Mouse (Mus musculus) testis, postnatal 14 days (tissue): ENCODE measurements around the gene Apol8.

Experiments
- DNase-seq: peaks from one replicate; pipeline ENCODE4 v3.0.0; 2021; ENCODE audit warnings: low spot score

The Apol8 gene

DNA sequence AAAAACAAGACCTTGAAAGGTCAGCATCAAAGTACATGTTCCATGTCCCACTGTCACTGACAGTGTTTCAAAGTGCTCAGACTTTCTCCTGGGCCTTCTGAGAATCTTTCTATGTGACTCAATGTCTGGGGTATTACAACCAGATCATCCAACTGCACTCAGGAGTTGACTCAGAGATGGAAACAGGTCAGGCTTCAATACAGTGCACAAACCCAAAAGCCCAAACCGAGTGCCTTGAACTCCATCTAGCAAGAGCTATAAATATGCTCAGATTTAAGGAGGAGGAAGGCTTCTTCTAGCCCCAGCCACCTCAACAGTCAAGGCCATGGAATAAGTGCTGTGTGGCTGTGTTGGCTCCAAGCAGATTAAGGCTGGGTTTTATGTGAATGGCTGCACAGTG, 29.0 kb upstream of the Apol8 start:
- DNase-seq = no peak

DNA sequence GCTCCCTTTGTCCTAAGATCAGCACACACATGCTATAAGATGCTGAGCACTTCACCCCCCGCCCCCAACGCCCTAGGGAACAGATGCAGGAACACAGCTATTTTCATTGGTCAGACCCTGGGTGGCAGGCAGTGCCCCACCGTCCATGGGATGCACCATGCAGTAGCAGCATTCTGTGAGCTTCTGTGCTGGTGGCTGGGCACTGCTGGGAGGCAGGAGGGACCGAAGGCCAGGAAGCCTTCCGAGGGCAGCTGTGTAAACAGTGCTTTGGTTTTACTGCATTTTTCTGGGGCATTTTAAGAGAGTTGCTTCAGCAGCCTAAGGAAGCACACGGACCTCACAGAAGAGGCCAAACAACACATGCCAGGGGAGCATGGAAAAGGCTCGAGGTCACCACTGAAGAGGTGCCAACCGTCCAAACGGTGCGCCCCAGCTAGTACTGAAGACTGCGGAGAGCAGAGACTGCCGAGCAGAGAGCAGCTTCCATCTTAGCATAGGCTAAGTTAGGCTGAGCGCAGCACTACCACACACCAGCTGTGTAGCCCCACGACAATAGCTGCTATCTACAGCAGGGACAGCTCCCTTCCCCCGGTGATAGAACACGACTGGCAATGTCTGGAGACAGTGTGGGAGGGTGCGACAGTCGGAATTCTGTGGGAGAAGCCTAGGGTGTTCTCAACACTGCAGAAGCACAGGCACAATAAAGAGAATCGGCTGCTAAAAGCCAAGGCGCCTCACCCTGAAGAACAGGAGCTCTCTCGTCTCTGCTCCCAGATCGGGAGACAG, 27.4 kb upstream of the Apol8 start:
- DNase-seq = peak; percentile 54

DNA sequence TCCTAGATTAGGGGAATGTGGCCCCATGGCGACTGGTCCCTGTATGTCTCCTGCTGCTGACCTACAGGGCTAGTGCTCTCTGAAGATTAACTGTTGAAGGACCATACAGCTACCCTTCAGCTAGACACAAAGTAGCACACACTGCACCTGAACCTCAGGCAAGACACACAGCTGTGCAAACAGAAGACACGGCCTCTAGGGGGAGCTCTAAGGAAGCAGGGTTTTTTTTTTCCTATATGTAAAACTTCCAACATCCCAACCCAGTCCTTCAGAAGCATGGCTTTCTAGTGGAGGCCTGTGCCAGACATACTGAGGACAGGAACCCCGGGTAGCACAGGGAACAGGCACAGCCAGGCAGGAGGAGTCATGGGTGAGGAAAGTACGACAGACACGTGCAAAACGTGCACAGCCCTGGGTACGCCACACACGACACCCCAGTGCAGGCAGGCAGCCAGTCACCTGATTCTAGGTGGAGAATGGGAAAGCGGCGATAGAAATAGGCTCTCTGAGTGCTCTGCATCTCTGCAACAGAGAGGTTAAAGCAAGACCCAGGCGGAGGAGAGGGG, 25.7 kb upstream of the Apol8 start:
- DNase-seq = no peak

DNA sequence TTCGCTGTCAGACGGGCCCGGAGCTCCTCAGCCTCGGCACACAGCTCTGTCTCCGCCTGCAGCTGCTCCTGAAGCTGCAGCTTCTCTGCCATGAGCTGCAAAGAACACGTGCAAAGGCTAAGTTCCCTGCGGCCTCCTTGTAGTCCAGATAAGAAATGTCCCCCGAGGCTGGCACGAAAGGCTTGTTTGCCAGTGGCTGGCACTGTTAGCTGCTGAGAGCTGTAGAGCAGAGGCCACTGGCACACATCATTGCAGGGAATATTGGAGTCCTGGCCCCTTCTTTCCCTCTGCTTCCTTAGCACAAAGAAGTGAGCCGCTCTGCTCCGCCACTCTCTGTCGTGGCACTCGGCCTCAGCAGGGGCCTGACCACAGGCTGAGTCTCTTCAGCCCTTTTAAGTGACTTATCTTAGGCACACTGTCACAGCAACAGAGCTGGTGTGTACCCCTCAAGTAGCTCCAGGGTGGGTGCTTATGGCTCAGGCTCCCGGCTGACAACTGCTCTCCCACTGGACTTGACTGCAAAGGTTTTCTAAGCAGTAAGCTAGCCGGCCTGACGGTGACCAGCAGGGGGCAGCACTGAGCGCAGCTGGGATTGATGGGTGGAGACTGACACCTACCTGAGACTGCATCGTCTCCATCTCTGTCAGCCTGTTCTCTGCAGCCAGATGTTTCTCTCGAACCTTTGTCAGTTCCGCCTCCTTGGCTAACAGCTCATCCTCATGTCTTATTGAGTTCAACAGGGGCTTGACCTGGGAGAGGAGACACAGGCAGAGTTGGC, 18.6 kb upstream of the Apol8 start:
- DNase-seq = peak; percentile 61

DNA sequence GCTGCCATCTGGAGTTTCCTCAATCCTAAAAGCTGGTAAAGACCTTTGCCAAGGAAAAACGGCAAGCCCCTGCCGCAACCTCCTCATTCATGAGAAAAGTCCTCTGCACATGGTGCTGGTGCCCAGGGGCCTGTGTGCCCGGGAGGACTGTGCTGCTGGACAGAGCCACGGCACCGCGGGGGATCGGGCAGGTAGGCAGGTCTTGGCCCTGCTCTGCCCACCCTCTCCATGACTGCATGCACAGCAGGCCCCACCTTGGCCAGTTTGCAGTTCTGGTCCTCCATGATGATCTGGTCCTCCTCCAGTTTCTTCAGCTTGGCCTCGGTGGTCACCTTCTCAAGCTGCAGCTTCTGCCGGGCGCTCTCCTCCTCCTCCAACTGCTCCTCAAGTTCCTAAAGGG, 17.5 kb upstream of the Apol8 start:
- no peak for DNase-seq

DNA sequence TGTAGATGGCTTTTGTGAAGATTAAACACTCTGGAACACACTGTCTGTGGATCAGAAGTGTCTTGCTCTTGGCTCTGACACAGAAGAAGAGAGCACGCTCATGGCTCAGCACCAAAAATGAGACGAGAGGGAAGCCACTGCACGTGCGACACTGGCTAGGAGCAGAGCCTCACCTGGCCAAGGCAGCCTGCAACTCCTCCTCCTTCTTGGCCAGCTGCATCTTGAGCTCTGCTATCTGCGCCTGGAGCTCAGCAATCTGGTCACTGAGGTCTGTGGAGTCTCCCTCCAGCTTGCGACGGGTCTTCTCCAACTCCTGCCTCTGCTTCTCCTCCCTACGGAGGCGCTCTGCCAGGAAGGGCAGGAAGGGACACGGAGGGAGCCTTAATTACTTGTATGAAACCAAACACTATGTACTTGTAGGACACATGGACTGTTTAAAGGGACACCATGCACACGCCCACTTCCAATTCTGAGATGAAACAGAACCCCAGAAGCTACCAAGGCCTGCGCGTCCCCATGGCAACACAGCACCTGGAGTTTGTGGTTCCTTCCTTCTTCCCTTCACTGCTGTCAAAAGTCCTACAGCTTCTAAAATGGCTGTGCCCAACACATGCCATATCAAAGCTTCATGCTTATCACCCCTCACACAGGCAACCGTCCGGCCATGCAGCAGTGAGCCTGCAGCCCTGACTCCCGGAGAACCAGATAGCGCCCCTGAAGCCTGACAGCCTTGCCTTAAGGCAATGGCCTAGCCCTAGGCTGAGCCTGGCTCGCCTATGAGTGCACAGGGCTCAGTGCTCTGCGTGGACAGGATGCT, 16.5 kb upstream of the Apol8 start:
- DNase-seq = no peak

DNA sequence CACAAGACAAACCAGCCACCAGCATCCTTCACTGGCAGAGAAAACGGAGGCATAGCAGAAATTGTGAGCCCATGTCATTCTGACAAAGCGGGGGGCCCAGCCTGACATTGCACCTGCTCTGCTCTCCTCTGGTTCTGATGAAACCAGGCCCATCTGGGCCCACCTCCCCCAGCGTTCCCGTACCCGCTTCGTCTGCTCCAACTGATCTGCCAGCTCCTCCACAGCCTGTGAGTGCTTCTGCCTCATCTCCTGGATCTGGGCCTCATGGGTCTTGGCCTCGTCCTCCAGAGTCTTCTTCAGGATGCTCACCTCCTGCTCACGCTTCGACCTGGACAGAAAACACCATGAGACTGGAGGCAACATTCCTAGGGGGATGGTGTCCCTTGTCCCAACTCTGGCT, 14.1 kb upstream of the Apol8 start:
- no peak for DNase-seq

DNA sequence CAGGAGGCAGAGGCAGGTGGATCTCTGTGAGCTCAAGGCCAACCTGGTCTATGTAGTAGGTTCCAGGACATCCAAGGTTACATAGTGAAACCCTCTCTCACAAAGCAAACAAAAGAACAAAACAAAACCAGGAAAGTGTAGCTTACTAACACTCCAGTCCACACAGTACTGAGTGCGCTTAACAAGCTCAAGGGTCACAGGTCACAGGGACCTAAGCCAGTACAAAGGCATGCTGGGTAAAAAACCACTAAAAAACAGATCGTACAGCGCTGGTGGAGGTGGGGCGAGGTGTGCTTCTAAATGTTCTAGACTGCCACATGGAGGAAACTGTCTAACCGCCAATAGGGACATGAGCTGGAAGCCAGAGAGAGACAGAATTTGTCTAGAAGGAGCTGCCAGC, 13.5 kb upstream of the Apol8 start:
- no peak for DNase-seq

DNA sequence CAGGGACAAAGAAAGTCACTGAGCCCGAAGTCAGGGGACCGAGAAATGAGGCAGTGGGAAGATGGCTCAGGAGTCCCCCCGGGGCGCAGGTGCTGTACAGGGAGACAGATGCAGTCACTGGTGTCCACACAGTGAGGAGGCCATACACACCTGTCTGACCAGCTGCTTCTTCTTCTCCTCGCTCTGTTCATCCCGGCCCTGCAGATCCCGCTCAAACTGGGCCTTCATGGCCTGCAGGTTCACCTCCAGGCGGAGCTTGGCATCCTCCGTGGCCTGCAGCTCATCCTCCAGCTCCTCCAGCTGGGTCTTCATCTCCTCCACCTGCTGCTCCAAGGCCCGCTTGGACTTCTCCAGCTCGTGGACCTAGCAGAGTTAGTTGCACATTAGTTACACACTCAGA, 10.2 kb upstream of the Apol8 start:
- DNase-seq = no peak

DNA sequence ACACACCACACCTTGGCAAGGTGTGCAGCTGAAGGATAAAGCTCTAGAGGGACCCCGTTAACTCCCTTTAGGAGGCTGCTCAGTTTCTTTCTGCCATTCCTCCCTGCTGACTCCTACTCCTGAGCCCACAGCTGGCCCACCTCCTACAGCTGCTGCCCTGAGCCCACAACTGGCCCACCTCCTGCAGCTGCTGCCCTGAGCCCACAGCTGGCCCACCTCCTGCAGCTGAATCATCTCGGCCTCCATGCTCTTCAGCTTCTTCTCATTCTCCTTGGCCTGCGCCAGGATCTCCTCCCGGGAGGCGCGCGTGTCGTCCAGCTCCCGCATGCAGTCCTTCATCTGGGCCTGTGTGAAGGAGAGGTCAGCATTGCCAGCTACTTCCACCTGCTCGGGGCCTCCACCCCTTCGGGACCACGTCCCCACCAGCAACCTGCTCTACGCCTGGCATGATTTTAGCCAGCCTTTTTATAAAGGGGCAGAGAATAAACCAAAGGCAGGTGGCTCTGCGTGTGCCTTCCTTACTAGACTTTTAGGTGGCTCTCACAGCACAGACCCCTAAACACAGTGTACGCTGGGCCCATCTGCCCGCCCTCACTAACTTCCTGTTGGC, 8.8 kb upstream of the Apol8 start:
- no peak for DNase-seq

DNA sequence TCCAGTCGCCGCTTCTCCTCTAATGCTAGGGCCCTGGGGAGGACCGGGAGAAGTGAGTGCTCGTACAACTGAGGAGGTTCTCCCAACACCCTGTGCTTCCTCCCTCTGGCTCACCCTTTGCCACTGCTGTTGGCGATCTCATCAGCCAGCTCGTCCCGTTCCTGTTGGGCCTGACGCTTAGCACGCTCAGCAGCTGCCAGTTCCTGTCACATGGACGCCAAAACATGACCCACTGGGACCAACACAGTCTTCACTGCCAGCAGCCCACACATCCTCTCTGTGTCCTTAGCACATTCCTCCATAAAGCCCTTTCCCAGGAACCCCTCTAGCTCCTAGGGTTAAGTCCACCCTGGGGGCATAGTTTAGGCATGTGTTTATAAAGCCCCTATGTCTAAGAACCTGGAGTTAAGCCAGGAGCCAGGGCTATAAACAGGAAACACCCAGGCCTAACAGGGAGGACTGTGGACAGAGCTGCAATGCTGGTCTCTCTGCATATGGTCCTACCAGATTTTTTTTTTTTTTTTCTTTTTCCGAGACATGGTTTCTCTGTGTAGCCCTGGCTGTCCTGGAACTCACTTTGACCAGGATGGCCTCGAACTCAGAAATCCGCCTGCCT, 7.7 kb upstream of the Apol8 start:
- peak; percentile 62 for DNase-seq

DNA sequence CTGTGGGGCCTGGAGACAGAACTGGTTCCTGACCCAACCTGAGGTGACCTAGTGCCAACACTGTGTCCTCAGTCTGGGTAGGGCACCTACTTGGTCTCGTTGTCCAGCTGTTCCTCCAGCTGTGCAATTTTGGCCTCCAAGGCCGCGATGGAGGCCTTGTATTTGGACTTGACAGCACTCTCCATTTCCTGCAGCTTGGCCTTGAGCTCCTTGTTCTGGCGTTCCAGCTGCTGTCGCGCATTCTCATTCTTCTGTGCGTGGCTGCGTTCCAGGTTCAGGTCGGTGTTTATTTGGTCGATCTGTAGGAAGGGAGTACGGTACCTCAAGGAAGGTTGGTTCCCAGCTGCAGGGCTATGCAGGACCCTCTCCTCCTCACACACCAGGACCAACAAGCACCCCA, 6.9 kb upstream of the Apol8 start:
- peak; percentile 45 for DNase-seq

DNA sequence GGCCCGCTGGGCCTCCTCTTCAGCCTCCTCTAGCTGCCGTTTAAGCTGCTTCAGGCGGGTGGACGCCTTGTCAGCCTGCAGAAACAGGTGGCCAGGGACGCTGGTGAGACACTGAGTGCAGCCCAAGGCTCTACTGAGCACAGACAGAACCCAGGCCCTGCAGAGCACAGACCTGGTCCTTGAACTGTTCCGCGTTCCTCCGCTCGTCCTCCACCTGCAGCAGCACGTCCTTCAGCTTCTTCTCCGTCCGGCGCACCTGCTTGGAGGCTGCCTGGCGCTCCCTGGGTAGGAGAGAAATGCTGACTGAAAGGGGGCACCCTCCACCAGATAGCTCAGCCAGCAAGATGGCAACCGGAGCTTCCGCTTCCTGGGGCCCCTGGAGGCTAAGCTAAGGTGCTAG, 6.2 kb upstream of the Apol8 start:
- DNase-seq = no peak

DNA sequence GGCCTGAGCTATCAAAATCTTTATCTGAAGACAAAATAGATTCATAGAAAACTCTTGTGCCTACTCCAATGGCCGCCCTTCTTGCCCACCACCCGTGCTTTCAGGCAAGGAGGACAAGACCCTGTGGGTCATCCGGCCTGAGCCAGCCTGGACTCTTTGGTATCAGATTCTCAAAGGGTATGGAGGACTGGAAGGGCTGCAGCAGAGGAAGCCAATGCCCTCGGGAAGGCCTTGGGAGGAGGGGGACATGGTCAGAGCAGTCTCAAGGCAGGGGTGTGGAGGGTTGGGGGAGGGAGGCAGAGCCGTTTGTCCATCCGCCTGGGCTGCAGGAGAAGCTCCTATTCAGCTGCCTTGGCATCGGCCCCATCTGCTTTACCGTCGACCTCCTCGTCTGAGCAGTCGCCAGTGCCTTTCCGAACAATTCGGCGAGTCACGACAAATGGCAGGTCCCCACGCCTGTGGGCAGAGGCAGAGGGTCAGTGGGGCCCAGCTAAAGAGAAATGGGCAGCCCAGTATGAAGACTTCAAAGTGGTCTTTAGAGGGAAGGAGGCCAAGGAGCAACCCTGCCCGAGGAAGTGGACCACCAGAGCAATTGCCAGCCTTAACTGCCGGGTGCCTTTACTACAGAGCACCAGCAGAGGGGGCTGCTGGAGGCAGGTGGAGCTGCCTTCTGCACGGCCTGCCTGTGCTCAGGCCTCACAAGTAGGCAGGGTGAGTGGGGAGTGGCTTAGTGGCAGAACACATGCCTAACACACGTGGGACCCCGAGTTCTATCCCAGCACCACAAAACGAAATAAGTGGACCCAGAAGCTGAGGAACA, 5.0 kb upstream of the Apol8 start:
- DNase-seq = no peak

DNA sequence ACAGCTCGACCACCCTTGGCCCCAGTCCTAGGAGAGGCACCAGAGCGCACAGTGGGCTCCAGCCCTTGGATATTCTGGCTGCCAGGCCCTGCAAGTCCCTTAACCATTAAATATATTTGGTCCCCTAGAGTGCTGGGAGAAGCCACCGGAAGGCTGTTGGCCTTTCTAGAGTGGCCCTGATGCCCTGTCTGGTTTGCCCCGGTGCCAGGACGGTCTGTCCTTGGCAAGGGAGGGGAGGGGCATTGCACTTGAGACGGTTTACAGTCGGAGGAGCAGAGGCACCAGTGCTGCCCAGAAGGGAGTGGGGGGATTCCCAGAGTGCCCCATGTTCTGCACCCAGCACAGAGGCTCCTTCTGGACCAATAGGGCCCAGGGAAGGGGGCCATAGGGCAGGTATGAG, 4.3 kb upstream of the Apol8 start:
- DNase-seq = no peak

DNA sequence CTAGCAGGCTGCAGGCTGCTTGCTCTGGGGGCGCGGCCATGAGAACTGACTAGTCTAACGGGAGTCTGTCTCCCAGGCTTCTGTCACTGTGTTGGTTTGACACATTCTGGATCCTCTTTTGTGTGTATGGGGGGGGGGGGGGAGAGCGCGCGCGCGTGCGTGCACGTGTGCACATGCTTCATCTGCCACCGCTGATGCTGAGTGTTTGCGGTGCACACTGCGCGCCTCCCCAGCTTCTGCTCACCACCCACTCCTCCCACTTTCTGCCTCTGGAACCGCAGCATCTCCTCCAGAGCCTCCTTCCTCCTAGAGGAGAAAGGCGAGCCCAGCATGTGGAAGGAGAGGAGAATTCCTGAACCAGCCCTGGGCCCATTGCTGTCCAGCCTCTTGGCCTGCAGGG, 3.2 kb upstream of the Apol8 start:
- no peak for DNase-seq

DNA sequence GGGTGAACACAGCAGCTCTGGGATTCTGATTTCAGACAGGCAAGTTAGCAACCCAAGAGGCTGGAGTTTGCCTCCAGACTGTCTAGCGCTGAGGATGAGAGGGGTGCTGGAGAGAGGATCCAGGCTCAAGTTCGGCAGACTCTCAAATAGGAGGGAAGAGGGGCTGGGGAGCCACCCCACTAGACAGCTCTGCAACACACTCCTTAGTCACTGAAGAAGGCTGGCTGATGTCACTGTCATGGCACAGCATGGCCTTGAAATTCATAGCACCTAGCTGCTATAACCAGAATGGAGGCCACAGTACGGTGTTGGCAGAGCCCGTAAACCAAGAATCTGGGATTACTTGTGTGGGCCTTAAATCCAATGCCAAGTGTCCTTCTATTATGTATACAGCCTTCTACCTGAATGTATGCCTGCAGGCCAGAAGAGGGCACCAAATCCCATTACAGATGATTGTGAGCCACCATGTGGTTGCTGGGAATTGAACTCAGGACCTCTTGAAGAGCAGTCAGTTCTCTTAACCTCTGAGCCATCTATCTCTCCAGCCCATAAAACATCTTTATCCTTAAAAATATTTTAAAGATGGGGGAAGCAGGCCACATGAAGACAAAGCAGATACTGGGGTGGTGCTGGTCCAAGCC, 903 bp upstream of the Apol8 start:
- no peak for DNase-seq

DNA sequence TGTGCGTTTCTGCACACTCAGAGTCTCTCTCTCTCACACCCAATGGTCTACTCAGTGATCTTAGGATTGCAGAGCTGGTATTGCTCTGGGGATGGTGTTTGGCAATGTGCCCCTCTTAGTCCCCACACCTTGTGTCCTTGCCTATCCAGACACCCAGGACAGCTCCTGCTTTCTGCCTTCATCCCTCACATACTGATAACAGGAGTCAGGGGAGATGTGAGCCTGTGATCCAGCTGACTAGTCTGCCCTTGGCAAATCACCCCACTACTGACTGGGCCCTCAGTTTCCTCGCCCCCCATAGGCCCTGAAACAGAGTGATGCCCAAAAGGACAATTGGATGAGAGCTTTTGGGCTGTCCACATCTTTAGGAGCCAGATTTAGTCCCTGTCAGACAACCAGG, 722 bp downstream of the Apol8 start:
- no peak for DNase-seq

DNA sequence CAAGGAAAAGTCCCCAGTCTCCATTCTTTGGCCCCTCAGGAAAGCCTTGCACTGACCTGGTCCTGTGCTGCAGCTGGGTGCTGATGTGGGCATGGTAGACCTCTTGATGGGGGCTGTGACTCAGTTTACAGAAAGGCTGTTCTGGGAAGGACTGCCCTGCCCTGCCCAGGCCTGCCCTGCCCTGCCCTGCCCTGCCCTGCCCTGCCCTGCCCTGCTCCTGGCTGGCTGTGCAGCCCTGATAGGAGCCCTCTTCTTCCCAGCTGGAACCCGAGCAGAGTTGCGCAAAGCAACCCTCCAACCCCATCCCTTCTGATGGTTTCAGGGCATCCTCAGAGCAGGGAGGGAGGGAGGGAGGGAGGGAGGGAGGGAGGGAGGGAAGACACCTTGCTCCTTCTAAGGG, 1.7 kb downstream of the Apol8 start:
- DNase-seq = no peak

DNA sequence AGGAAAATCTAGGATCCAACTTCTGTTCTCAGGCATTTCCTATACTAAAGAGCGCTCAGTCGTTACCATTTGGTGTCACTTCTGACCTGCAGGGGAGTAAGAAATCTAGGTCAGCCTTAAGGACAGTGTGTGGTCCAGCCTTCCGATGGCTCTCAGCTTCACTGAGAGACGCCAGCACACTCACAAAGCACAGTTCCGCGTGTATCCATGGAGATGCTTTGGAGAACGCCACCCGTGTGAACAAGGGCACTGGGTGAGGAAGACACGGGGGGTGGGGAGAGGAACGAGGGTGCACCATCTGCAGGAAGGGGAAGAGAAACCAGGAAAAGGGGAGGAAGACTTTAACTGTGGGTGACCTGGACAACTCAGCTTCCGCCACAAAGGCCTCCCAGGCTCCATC, 4.4 kb downstream of the Apol8 start:
- DNase-seq = no peak
